Mouse (Mus musculus): ENCODE measurements around the gene Ifitm5.

DNA sequence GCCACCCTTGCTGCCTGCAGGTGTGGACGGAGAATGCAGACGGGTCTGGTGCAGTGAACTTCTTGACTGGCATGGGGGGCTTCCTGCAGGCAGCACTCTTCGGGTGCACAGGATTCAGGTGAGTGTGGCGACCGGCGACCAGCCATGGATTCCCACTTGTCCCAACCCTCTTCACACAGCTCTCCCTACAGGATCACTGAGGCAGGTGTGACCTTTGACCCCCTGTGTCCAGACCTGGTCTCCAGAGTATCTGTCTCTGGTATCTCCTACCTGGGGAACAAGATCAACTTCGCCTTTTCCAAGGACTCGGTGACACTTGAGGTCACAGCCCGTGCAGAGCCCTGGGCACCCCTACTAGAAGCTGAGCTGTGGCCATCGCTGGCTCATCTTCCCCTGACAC is 3.8 kb downstream of the Ifitm5 start:
- no peak for TF ChIP-seq CTCF (IDR thresholded peaks at IDR 0.05)
- no peak for TF ChIP-seq EP300 (IDR thresholded peaks at IDR 0.05)

Data from lung, postnatal 0 days (tissue).